8 mouse cellular contexts compared by ENCODE assay signal in the genomic region with DNA sequence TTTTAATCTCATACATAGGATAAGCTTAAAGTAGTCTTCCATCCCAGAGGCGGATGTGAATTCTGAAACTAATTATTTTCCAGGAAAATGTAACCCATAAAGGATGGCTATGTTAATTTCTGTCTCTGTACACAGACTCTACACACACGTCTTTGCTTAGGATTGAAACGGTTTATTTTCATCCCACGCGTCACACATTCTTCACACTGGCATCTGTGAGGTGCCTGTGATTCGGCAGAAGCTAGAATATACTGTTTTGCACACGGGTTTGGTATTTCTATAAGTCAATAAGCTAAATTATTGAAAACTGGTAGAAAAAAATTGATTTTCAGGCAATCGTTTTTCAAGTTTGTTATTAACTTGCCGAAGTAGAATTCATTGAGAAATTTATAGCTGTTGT. TPM values are rescaled to one million over a fixed set of nuclear protein-coding genes. Genes with fewer than 3 reads are reported as not detected.
DNase-seq lines count a peak whose midpoint lies in the region; ATAC-seq and TF ChIP-seq lines count a peak whose summit lies in the region.

No protein-coding gene starts in this region.

- no peak overlapping the region for H3K27ac ChIP-seq in left cerebral cortex, adult 2 months
- H3K27ac ChIP-seq in forebrain, embryonic 12.5 days = peak overlapping the region; percentile 99; the same call in 1 of the 2 replicates
- peak overlapping the region; percentile 99; the same call in 1 of the 2 replicates for H3K27ac ChIP-seq in intestine, embryonic 16.5 days (ENCODE audit: low read length)

- intact Hi-C loops in left cerebral cortex, adult 2 months (cut with DNase I) = loop anchor here (5.0 kb wide), 3 partner anchors 76 to 214 kb away; no protein-coding TSS in a partner anchor
- intact Hi-C loops in left cerebral cortex, postnatal 10 days (cut with DNase I) = loop anchor here (5.0 to 10.0 kb wide), 2 partner anchors 74 to 216 kb away; no protein-coding TSS in a partner anchor

- peaks cover 60% of the 10 kb centered on the region for H3K79me2 ChIP-seq in myocyte (ENCODE audit: control insufficient read depth, insufficient read depth)

- TF ChIP-seq POLR2A in myocyte (IDR thresholded peaks at IDR 0.05; ENCODE audit: insufficient read length, low read depth) = no peak

- no peak overlapping the region for H3ac ChIP-seq in myocyte (ENCODE audit: control insufficient read depth, insufficient read length)

- H3K9me3 ChIP-seq in forebrain, embryonic 12.5 days = no peaks in the 10 kb centered on the region
- no peaks in the 10 kb centered on the region for H3K9me3 ChIP-seq in intestine, embryonic 16.5 days (ENCODE audit: control insufficient read depth, low read length)

- peak overlapping the region; percentile 80 for H3K4me2 ChIP-seq in forebrain, embryonic 12.5 days
- H3K4me2 ChIP-seq in intestine, embryonic 16.5 days (ENCODE audit: low read depth, low read length) = peak overlapping the region; percentile 89; the same call in 1 of the 2 replicates
- peak overlapping the region; percentile 99 for H3K4me2 ChIP-seq in myocyte (ENCODE audit: low read depth)

- TF ChIP-seq CTCF in left cerebral cortex, adult 2 months (IDR thresholded peaks at IDR 0.05) = no peak

- H3K4me1 ChIP-seq in forebrain, embryonic 12.5 days = peaks cover 22% of the 10 kb centered on the region
- H3K4me1 ChIP-seq in intestine, embryonic 16.5 days (ENCODE audit: control insufficient read depth, insufficient read depth, low read length) = peaks cover 17% of the 10 kb centered on the region

- 44% methylated on average over 9 of the region's 9 CpGs for WGBS in forebrain, embryonic 12.5 days
- 31% methylated on average over 9 of the region's 9 CpGs for WGBS in intestine, embryonic 16.5 days

- peak overlapping the region; percentile 78 for H3K4me3 ChIP-seq in left cerebral cortex, adult 2 months
- no peak overlapping the region for H3K4me3 ChIP-seq in forebrain, embryonic 12.5 days (replicated peaks)
- H3K4me3 ChIP-seq in intestine, embryonic 16.5 days (ENCODE audit: low read length) = no peak overlapping the region
- peak overlapping the region; percentile 97 for H3K4me3 ChIP-seq in myocyte

- no peaks in the 10 kb centered on the region for H3K27me3 ChIP-seq in forebrain, embryonic 12.5 days
- no peaks in the 10 kb centered on the region for H3K27me3 ChIP-seq in intestine, embryonic 16.5 days (replicated peaks; ENCODE audit: control insufficient read depth, insufficient read depth, low read length)
- H3K27me3 ChIP-seq in myocyte (ENCODE audit: control insufficient read depth, insufficient read depth, insufficient read length) = no peaks in the 10 kb centered on the region

- 0 out of 2 replicates have a peak, but pooled peaks cover 1% of the 10 kb centered on the region for H3K36me3 ChIP-seq in forebrain, embryonic 12.5 days (replicated peaks)
- H3K36me3 ChIP-seq in intestine, embryonic 16.5 days (ENCODE audit: control insufficient read depth, insufficient read depth, low read length) = no peaks in the 10 kb centered on the region
- no peaks in the 10 kb centered on the region for H3K36me3 ChIP-seq in myocyte (ENCODE audit: control insufficient read depth, insufficient read depth)

- no peak for ATAC-seq in forebrain, embryonic 12.5 days (ENCODE audit: low FRiP score)
- ATAC-seq in intestine, embryonic 16.5 days = no peak

- DNase-seq in left cerebral cortex, adult 2 months (ENCODE audit: extremely low spot score in 1 of 2, low spot score in 2 of 2) = no peak
- DNase-seq in left cerebral cortex, postnatal 10 days (ENCODE audit: extremely low spot score in 1 of 2, low spot score in 2 of 2) = no peak
- DNase-seq in cerebellum, adult 18-20 months = no peak
- no peak for DNase-seq in adrenal gland, postnatal 10 days
- DNase-seq in urinary bladder, adult 2 months (ENCODE audit: low spot score) = no peak

- H3K9ac ChIP-seq in forebrain, embryonic 12.5 days = 0 out of 2 replicates have a peak overlapping the region, but pooled peaks have one; percentile 94
- H3K9ac ChIP-seq in intestine, embryonic 16.5 days (ENCODE audit: low read depth, low read length) = no peak overlapping the region

TF ChIP-seq in myocyte, 11 proteins besides CTCF, POLR2A, EP300 and RAD21:
- no peak for TF ChIP-seq TCF12 (IDR thresholded peaks at IDR 0.05; ENCODE audit: insufficient read depth, poor library complexity, severe bottlenecking)
- TF ChIP-seq E2F4 (IDR thresholded peaks at IDR 0.05; ENCODE audit: insufficient read depth) = no peak
- TF ChIP-seq REST (IDR thresholded peaks at IDR 0.05; ENCODE audit: insufficient read depth, insufficient read length) = no peak
- TF ChIP-seq MYOG (IDR thresholded peaks at IDR 0.05; ENCODE audit: control insufficient read depth in 1 of 3, insufficient read depth in 1 of 3, insufficient read length in 2 of 3, low read depth in 2 of 3) = no peak
- TF ChIP-seq CEBPB (IDR thresholded peaks at IDR 0.05; ENCODE audit: insufficient read depth, poor library complexity, severe bottlenecking) = no peak
- TF ChIP-seq MYOD1 (IDR thresholded peaks at IDR 0.05; ENCODE audit: control insufficient read depth in 1 of 3, insufficient read length in 2 of 3, low read depth in 2 of 3) = no peak

RNA-seq across cellular contexts. Expression of a gene that starts 4.0 kb away (rescaled TPM):
- total RNA-seq in left cerebral cortex, adult 2 months (2021) = 10 to 100 TPM; 10.3 to 10.9 TPM
- total RNA-seq in left cerebral cortex, postnatal 10 days (2021) = 1 to 10 TPM; 7.2 to 7.8 TPM
- polyA plus RNA-seq in forebrain, embryonic 12.5 days (2016; fragmentation: Nextera tagmentation; extraction: Ambion mirVana) = 7.6 and 7.7 TPM in 2 replicates
- 3.6 and 4.0 TPM in 2 replicates for polyA plus RNA-seq in intestine, embryonic 16.5 days (2015; fragmentation: Nextera tagmentation; extraction: Ambion mirVana)
- 3.1 TPM for polyA plus RNA-seq in myocyte (2012; fragmentation: generic; extraction: Trizol)
- total RNA-seq in adrenal gland, postnatal 10 days (2021) = 10 to 100 TPM in 1 of 2 experiments, 1 to 10 TPM in 1; 8.3 to 10.9 TPM
- 4.8 and 7.0 TPM in 2 replicates for polyA plus RNA-seq in urinary bladder, adult 2 months (2012; rRNA removed)

Comparison
In these comparisons a context has a peak if more than half of its experiments do, and no peak if none do; other contexts are left out.
1. H3K4me3 ChIP-seq: peak in left cerebral cortex, adult 2 months (single experiment) and myocyte (single experiment); none in forebrain, embryonic 12.5 days (single experiment) and intestine, embryonic 16.5 days (single experiment).
2. Peak in every context shown above with its lines, with median percentiles within 50 percentile points of each other: H3K4me2 ChIP-seq.